In the genomic region with DNA sequence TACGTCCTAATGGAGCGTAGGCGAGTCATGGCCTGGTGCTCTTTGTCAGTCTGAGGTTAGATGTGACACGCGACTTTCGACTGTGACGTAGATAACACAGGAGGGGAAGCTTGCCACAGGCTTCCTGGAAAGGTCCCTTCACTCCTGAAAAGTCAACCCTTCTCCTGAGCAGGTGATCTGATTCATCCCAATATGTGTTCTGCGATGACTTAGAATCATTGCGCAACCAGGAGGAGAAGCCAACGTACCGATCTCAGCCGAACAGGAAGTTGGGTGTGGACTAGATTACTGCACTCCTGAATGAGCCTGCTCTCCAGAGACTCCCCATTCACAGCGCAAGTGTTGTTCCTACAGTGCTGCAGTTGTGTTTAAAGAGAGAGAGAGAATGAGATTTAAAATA, we compare ENCODE assay signal across 14 mouse cellular contexts. TPM values are rescaled to one million over a fixed set of nuclear protein-coding genes. Genes with fewer than 3 reads are reported as not detected.
A peak's percentile ranks its signal among the peaks of the same experiment; 100 is the strongest.
DNase-seq lines count a peak whose midpoint lies in the region; ATAC-seq lines count a peak whose summit lies in the region.
"Had no signal": no experiment of that assay in that cellular context is flagged by ENCODE, and none has a peak within 500 bp of the region (broad histone marks: within the 10 kb centered on the region; RNA-seq: fewer than 3 reads in every experiment).

No protein-coding gene starts in this region.

- H3K36me3 ChIP-seq in splenic B cell, adult 2 months (ENCODE audit: control insufficient read depth, insufficient read depth, low read length, poor library complexity, severe bottlenecking) = no peaks in the 10 kb centered on the region
- H3K36me3 ChIP-seq in midbrain, embryonic 15.5 days (replicated peaks) = no peaks in the 10 kb centered on the region
- H3K36me3 ChIP-seq: embryonic facial prominence, embryonic 10.5 days; forebrain, embryonic 15.5 days; heart, embryonic 12.5 days had no signal

- H3K27me3 ChIP-seq in splenic B cell, adult 2 months (ENCODE audit: control insufficient read depth, insufficient read depth, low read length, poor library complexity, severe bottlenecking) = no peaks in the 10 kb centered on the region
- H3K27me3 ChIP-seq in midbrain, embryonic 15.5 days (replicated peaks) = no peaks in the 10 kb centered on the region
- H3K27me3 ChIP-seq: heart, embryonic 12.5 days had no signal

- 93% methylated on average over 13 of the region's 13 CpGs for WGBS in midbrain, embryonic 15.5 days

- ATAC-seq in CD4-positive, CD25-positive, alpha-beta regulatory T cell, adult 4 months = no peak
- ATAC-seq in midbrain, embryonic 15.5 days (replicated peaks) = no peak
- ATAC-seq: forebrain, embryonic 15.5 days had no signal

- H3K4me3 ChIP-seq in midbrain, embryonic 15.5 days = no peak overlapping the region
- H3K4me3 ChIP-seq: embryonic facial prominence, embryonic 10.5 days; erythroblast, embryonic 14.5 days; forebrain, embryonic 15.5 days; heart, embryonic 12.5 days had no signal

- H3K4me2 ChIP-seq in midbrain, embryonic 15.5 days = no peak overlapping the region
- H3K4me2 ChIP-seq: forebrain, embryonic 15.5 days; heart, embryonic 12.5 days had no signal

- H3K4me1 ChIP-seq in midbrain, embryonic 15.5 days = peaks cover 28% of the 10 kb centered on the region

- no peaks in the 10 kb centered on the region for H3K9me3 ChIP-seq in midbrain, embryonic 15.5 days
- H3K9me3 ChIP-seq: embryonic facial prominence, embryonic 10.5 days; forebrain, embryonic 15.5 days; heart, embryonic 12.5 days had no signal

- peak; percentile 25 for DNase-seq in CD4-positive, CD25-positive, alpha-beta regulatory T cell, adult 2 months (ENCODE audit: low read depth, low spot score)
- DNase-seq in lung, postnatal 36 days = peak; percentile 26
- DNase-seq in lung, postnatal 10 days = no peak
- DNase-seq in induced T-regulatory cell, adult 2 months (ENCODE audit: low read depth) = peak; percentile 40
- DNase-seq in splenic B cell, adult 2 months (ENCODE audit: low read depth, low spot score) = peak; percentile 20
- no peak for DNase-seq in cerebellum, adult 9-11 months

- no peak overlapping the region for H3K27ac ChIP-seq in midbrain, embryonic 15.5 days
- H3K27ac ChIP-seq: embryonic facial prominence, embryonic 10.5 days; forebrain, embryonic 15.5 days; liver, embryonic 14.5 days; macrophage had no signal

- H3K9ac ChIP-seq in midbrain, embryonic 15.5 days = no peak overlapping the region
- H3K9ac ChIP-seq: forebrain, embryonic 15.5 days; heart, embryonic 12.5 days; liver, embryonic 14.5 days had no signal

RNA-seq across cellular contexts. Expression of gene St8sia1, which starts 25.2 kb away (rescaled TPM):
- 10 to 100 TPM; 11.2 to 12.4 TPM for polyA plus RNA-seq in CD4-positive, CD25-positive, alpha-beta regulatory T cell, adult 4 months (2017; shearing (Covaris generic))
- polyA plus RNA-seq in midbrain, embryonic 15.5 days (2015; fragmentation: Nextera tagmentation; extraction: Ambion mirVana) = 8.8 and 9.2 TPM in 2 replicates
- polyA plus RNA-seq: erythroblast, embryonic 14.5 days had no signal

Comparison
In these comparisons a context has a peak if more than half of its experiments do, and no peak if none do; other contexts are left out.
1. DNase-seq: peak in CD4-positive, CD25-positive, alpha-beta regulatory T cell, adult 2 months (single experiment), lung, postnatal 36 days (single experiment), induced T-regulatory cell, adult 2 months (single experiment) and splenic B cell, adult 2 months (single experiment); none in lung, postnatal 10 days (single experiment) and cerebellum, adult 9-11 months (single experiment).